In genomic region chr9:63141641-63142334, GRCm38 (mm10) we compare ENCODE assay signal across 7 mouse cellular contexts. TPM values are rescaled to one million over a fixed set of nuclear protein-coding genes. Genes with fewer than 3 reads are reported as not detected.
DNase-seq lines count a peak whose midpoint lies in the region; ATAC-seq and TF ChIP-seq lines count a peak whose summit lies in the region.

No protein-coding gene starts in this region.

- peaks cover 25% of the 10 kb centered on the region for H3K4me1 ChIP-seq in intestine, embryonic 14.5 days (replicated peaks; ENCODE audit: control insufficient read depth, insufficient read depth, low read length)
- peaks cover 59% of the 10 kb centered on the region for H3K4me1 ChIP-seq in intestine, embryonic 15.5 days (replicated peaks)
- peaks cover 0 to 18% of the 10 kb centered on the region in 2 experiments; a peak in 2 of 4 replicates for H3K4me1 ChIP-seq in ES-E14 (ENCODE audit: control insufficient read depth in 2 of 2, insufficient read depth in 2 of 2, low read length in 2 of 2, poor library complexity in 1 of 2)
- H3K4me1 ChIP-seq in forebrain, embryonic 12.5 days: peaks cover 65% of the 10 kb centered on the region
- H3K4me1 ChIP-seq in limb, embryonic 14.5 days (ENCODE audit: control insufficient read depth, insufficient read depth, low read length): peaks cover 18% of the 10 kb centered on the region

- no peak overlapping the region for H3K9ac ChIP-seq in intestine, embryonic 14.5 days (ENCODE audit: low read length)
- no peak overlapping the region for H3K9ac ChIP-seq in intestine, embryonic 15.5 days
- no peak overlapping the region for H3K9ac ChIP-seq in ES-E14 (ENCODE audit: insufficient read depth, low read depth, low read length, poor library complexity, severe bottlenecking)
- H3K9ac ChIP-seq in forebrain, embryonic 12.5 days: no peak overlapping the region
- H3K9ac ChIP-seq in limb, embryonic 14.5 days (ENCODE audit: low read depth, low read length, severe bottlenecking): no peak overlapping the region

- H3K36me3 ChIP-seq in intestine, embryonic 14.5 days (ENCODE audit: control insufficient read depth, insufficient read depth, low read length): no peaks in the 10 kb centered on the region
- H3K36me3 ChIP-seq in intestine, embryonic 15.5 days: no peaks in the 10 kb centered on the region
- H3K36me3 ChIP-seq in ES-E14 (ENCODE audit: control insufficient read depth, insufficient read depth, low read length, poor library complexity, severe bottlenecking): no peaks in the 10 kb centered on the region
- no peaks in the 10 kb centered on the region for H3K36me3 ChIP-seq in forebrain, embryonic 12.5 days (replicated peaks)
- H3K36me3 ChIP-seq in limb, embryonic 14.5 days (ENCODE audit: control insufficient read depth, insufficient read depth, low read length): no peaks in the 10 kb centered on the region

- no peak for ATAC-seq in intestine, embryonic 14.5 days (replicated peaks; ENCODE audit: low FRiP score, low TSS enrichment, low read depth)
- ATAC-seq in intestine, embryonic 15.5 days: no peak
- no peak for ATAC-seq in forebrain, embryonic 12.5 days (ENCODE audit: low FRiP score)
- ATAC-seq in limb, embryonic 14.5 days (ENCODE audit: low FRiP score, low read depth): no peak
- ATAC-seq in frontal cortex, adult (ENCODE audit: low TSS enrichment): no peak
- no peak for ATAC-seq in inflammation-experienced regulatory T-cells, adult 6 months

- no peak overlapping the region for H3K27ac ChIP-seq in intestine, embryonic 14.5 days (ENCODE audit: low read depth)
- H3K27ac ChIP-seq in intestine, embryonic 15.5 days: no peak overlapping the region
- H3K27ac ChIP-seq in ES-E14 (ENCODE audit: insufficient read depth, low read depth, low read length, poor library complexity, severe bottlenecking): no peak overlapping the region
- no peak overlapping the region for H3K27ac ChIP-seq in forebrain, embryonic 12.5 days
- no peak overlapping the region for H3K27ac ChIP-seq in limb, embryonic 14.5 days (replicated peaks; ENCODE audit: low read depth, low read length)

- no peak for TF ChIP-seq POLR2A in limb, embryonic 14.5 days (IDR thresholded peaks at IDR 0.05; ENCODE audit: borderline replicate concordance, extremely low read depth, insufficient read depth, insufficient read length)

- no peak overlapping the region for H3K4me2 ChIP-seq in intestine, embryonic 14.5 days (ENCODE audit: low read length)
- no peak overlapping the region for H3K4me2 ChIP-seq in intestine, embryonic 15.5 days (replicated peaks)
- 0 out of 2 replicates have a peak overlapping the region, but pooled peaks have one; percentile 25 for H3K4me2 ChIP-seq in forebrain, embryonic 12.5 days
- H3K4me2 ChIP-seq in limb, embryonic 14.5 days (replicated peaks; ENCODE audit: low read depth, low read length, severe bottlenecking): no peak overlapping the region

- no peak overlapping the region for H3K4me3 ChIP-seq in intestine, embryonic 14.5 days (ENCODE audit: low read depth, low read length)
- H3K4me3 ChIP-seq in intestine, embryonic 15.5 days (replicated peaks): no peak overlapping the region
- H3K4me3 ChIP-seq in ES-E14 (ENCODE audit: insufficient read depth in 1 of 2, low read depth in 1 of 2, low read length in 2 of 2, poor library complexity in 1 of 2, severe bottlenecking in 1 of 2): peak overlapping the region; percentile 32 to 40; a peak in 2 of 4 replicates
- no peak overlapping the region; the same call in 1 of the 2 replicates for H3K4me3 ChIP-seq in forebrain, embryonic 12.5 days (replicated peaks)
- peak overlapping the region; percentile 16; the same call in 1 of the 2 replicates for H3K4me3 ChIP-seq in limb, embryonic 14.5 days (replicated peaks; ENCODE audit: low read length)

- no peaks in the 10 kb centered on the region for H3K9me3 ChIP-seq in intestine, embryonic 14.5 days (ENCODE audit: control insufficient read depth, low read length)
- H3K9me3 ChIP-seq in intestine, embryonic 15.5 days: no peaks in the 10 kb centered on the region
- H3K9me3 ChIP-seq in ES-E14 (ENCODE audit: control insufficient read depth, insufficient read depth, low read depth, low read length): no peaks in the 10 kb centered on the region
- no peaks in the 10 kb centered on the region; the same call in 1 of the 2 replicates for H3K9me3 ChIP-seq in forebrain, embryonic 12.5 days
- no peaks in the 10 kb centered on the region for H3K9me3 ChIP-seq in limb, embryonic 14.5 days (ENCODE audit: control insufficient read depth, low read length)

- peak; percentile 66 for DNase-seq in intestine, embryonic 14.5 days (ENCODE audit: low spot score)
- DNase-seq in ES-E14 (ENCODE audit: low read depth, low spot score): no peak
- no peak for DNase-seq in limb, embryonic 14.5 days (ENCODE audit: low spot score)

- 1% methylated on average over 24 of the region's 24 CpGs for WGBS in intestine, embryonic 14.5 days
- WGBS in intestine, embryonic 15.5 days: 2% methylated on average over 24 of the region's 24 CpGs
- 2% methylated on average over 24 of the region's 24 CpGs for WGBS in forebrain, embryonic 12.5 days
- under 1% methylated on average over 24 of the region's 24 CpGs for WGBS in limb, embryonic 14.5 days

- H3K27me3 ChIP-seq in intestine, embryonic 14.5 days (replicated peaks; ENCODE audit: control insufficient read depth, insufficient read depth, low read length): peaks cover 100% of the 10 kb centered on the region
- H3K27me3 ChIP-seq in intestine, embryonic 15.5 days (replicated peaks): peaks cover 99% of the 10 kb centered on the region
- H3K27me3 ChIP-seq in forebrain, embryonic 12.5 days: peaks cover 100% of the 10 kb centered on the region
- peaks cover 96% of the 10 kb centered on the region for H3K27me3 ChIP-seq in limb, embryonic 14.5 days (ENCODE audit: control insufficient read depth, insufficient read depth, low read length)

- in situ Hi-C loops in ES-E14 (cut with MboI; ENCODE audit: low sequenced_read_pairs in 2 of 2, unreplicated experiment in 2 of 2): loop anchor here (10.0 to 25.0 kb wide), 2 partner anchors 696 to 1243 kb away; partner anchors contain the start of gene Megf11 (in 1 of the 2)

TF ChIP-seq in ES-E14, 5 proteins besides CTCF, POLR2A, EP300 and RAD21:
- TF ChIP-seq ZC3H11A (IDR thresholded peaks at IDR 0.05; ENCODE audit: borderline replicate concordance, low read depth, low read length): no peak
- TF ChIP-seq CHD2 (IDR thresholded peaks at IDR 0.05; ENCODE audit: low read depth, low read length): no peak
- no peak for TF ChIP-seq ZNF384 (IDR thresholded peaks at IDR 0.05; ENCODE audit: low read depth, low read length)
- TF ChIP-seq MAFK (IDR thresholded peaks at IDR 0.05; ENCODE audit: insufficient read depth, low read depth, low read length): no peak
- TF ChIP-seq HCFC1 (IDR thresholded peaks at IDR 0.05; ENCODE audit: borderline replicate concordance, insufficient read depth, low read length): no peak

RNA-seq across cellular contexts. Expression of gene Skor1, which starts 7.0 kb away (rescaled TPM):
- not detected in 2 replicates for polyA plus RNA-seq in intestine, embryonic 14.5 days (2014; fragmentation: Nextera tagmentation; extraction: Ambion mirVana)
- polyA plus RNA-seq in intestine, embryonic 15.5 days (2015; fragmentation: Nextera tagmentation; extraction: Ambion mirVana): not detected in 2 replicates
- total RNA-seq in ES-E14 (2012; rRNA removed): 0.54 and 0.58 TPM in 2 replicates
- polyA plus RNA-seq in forebrain, embryonic 12.5 days (2016; fragmentation: Nextera tagmentation; extraction: Ambion mirVana): 0.61 and 0.88 TPM in 2 replicates
- 0.11 and 0.24 TPM in 2 replicates for polyA plus RNA-seq in limb, embryonic 14.5 days (2012; rRNA removed)
- 0.08 TPM in 1 of 2 replicates, not detected in the other for polyA plus RNA-seq in limb, embryonic 14.5 days (2014; fragmentation: Nextera tagmentation; extraction: Ambion mirVana)
- not detected for polyA plus RNA-seq in inflammation-experienced regulatory T-cells, adult 6 months (2017; shearing (Covaris generic))

Comparison
In these comparisons a context has a peak if more than half of its experiments do, and no peak if none do; other contexts are left out.
1. H3K4me3 ChIP-seq: peak in ES-E14 (2 of 2) and limb, embryonic 14.5 days (single experiment); none in intestine, embryonic 14.5 days (single experiment), intestine, embryonic 15.5 days (single experiment) and forebrain, embryonic 12.5 days (single experiment).